Mouse (Mus musculus) cerebellum, adult 18-20 months (tissue): ENCODE results near the gene Gng13.
"Not testable (repeated sequence)": the region's sequence is repeated elsewhere in the genome, so short reads cannot be mapped to it uniquely, and the experiment has no call there.

Experiments used
- DNase-seq, 2 experiments: peaks; one replicate each; pipeline ENCODE4 v3.0.0; 2021

The Gng13 gene

GRCm38 (mm10) chr17:25735246-25735645 lies 18.3 kb downstream of the Gng13 start:
- DNase-seq, result no peak

GRCm38 (mm10) chr17:25735745-25736144 lies 18.8 kb downstream of the Gng13 start, which contains the start of gene Mslnl:
Mslnl (plus strand) TSS chr17:25736042.
- DNase-seq, result no peak

GRCm38 (mm10) chr17:25738861-25739260 lies 21.9 kb downstream of the Gng13 start:
- no peak for DNase-seq

GRCm38 (mm10) chr17:25741471-25741870 lies 24.5 kb downstream of the Gng13 start:
- not testable (repeated sequence) for DNase-seq

GRCm38 (mm10) chr17:25743831-25744230 lies 26.9 kb downstream of the Gng13 start:
- DNase-seq, result no peak

GRCm38 (mm10) chr17:25744311-25744710 lies 27.3 kb downstream of the Gng13 start:
- DNase-seq, result no peak

- DNase-seq, result no peak
Measured at GRCm38 (mm10) chr17:25748238-25748637, 31.3 kb downstream of the Gng13 start.

GRCm38 (mm10) chr17:25749314-25749713 lies 32.3 kb downstream of the Gng13 start:
- DNase-seq, result no peak

GRCm38 (mm10) chr17:25751446-25751845 lies 34.5 kb downstream of the Gng13 start:
- no peak for DNase-seq

GRCm38 (mm10) chr17:25754241-25754640 lies 37.3 kb downstream of the Gng13 start, which contains the start of gene Msln:
Msln (minus strand) TSS chr17:25754378.
- DNase-seq, result no peak

GRCm38 (mm10) chr17:25755086-25755485 lies 38.1 kb downstream of the Gng13 start:
- DNase-seq, result no peak

- no peak for DNase-seq
Measured at GRCm38 (mm10) chr17:25755627-25756377, 38.8 kb downstream of the Gng13 start.

GRCm38 (mm10) chr17:25756378-25757242 lies 39.6 kb downstream of the Gng13 start:
- DNase-seq, result no peak

- no peak for DNase-seq
Measured at GRCm38 (mm10) chr17:25757691-25758090, 40.7 kb downstream of the Gng13 start.

- DNase-seq, result no peak
Measured at GRCm38 (mm10) chr17:25760148-25760547, 43.2 kb downstream of the Gng13 start.

- DNase-seq, result no peak
Measured at GRCm38 (mm10) chr17:25761561-25761970, 44.6 kb downstream of the Gng13 start.

- DNase-seq, result no peak
Measured at GRCm38 (mm10) chr17:25762591-25762990, 45.6 kb downstream of the Gng13 start.

GRCm38 (mm10) chr17:25765886-25766285 lies 48.9 kb downstream of the Gng13 start:
- DNase-seq, result no peak
